Mouse (Mus musculus) neural tube, embryonic 12.5 days (tissue): Measurements from ENCODE around the gene Zhx3. TPM values are rescaled to one million over a fixed set of nuclear protein-coding genes. Genes with fewer than 3 reads are reported as not detected.
A peak's percentile ranks its signal among the peaks of the same experiment; 100 is the strongest.

ENCODE experiments used
- ATAC-seq: fragments of 200-750 bp; cut with Nextera tagmentation; 2 replicates; pipeline ENCODE4 v1.8.0; 2017; ENCODE audit warnings: low read depth, mild to moderate bottlenecking, moderate TSS enrichment, moderate library complexity; ENCODE audit not compliant: low FRiP score
- H3K27ac ChIP-seq: fragments of 300-500 bp; sonication (generic); 2 replicates; pipeline ENCODE4 v1.5.1; 2016
- H3K27me3 ChIP-seq: fragments of 300-500 bp; sonication (generic); replicated peaks from 2 replicates; pipeline ENCODE4 v1.6.1; 2016; ENCODE audit warnings: mild to moderate bottlenecking
- H3K36me3 ChIP-seq: fragments of 300-500 bp; sonication (generic); 2 replicates; pipeline ENCODE4 v1.6.1; 2016; ENCODE audit warnings: mild to moderate bottlenecking
- H3K4me1 ChIP-seq: fragments of 300-500 bp; sonication (generic); 2 replicates; pipeline ENCODE4 v1.6.1; 2016
- H3K4me2 ChIP-seq: fragments of 300-500 bp; sonication (generic); replicated peaks from 2 replicates; pipeline ENCODE4 v1.6.1; 2016; ENCODE audit warnings: mild to moderate bottlenecking
- H3K4me3 ChIP-seq: fragments of 300-500 bp; sonication (generic); 2 replicates; pipeline ENCODE4 v1.5.1; 2016
- H3K9ac ChIP-seq: fragments of 300-500 bp; sonication (generic); 2 replicates; pipeline ENCODE4 v1.6.1; 2016; ENCODE audit warnings: mild to moderate bottlenecking
- H3K9me3 ChIP-seq: fragments of 300-500 bp; sonication (generic); 2 replicates; pipeline ENCODE4 v1.6.1; 2016; ENCODE audit warnings: mild to moderate bottlenecking
- WGBS: fragments of 180-500 bp; shearing (Covaris S2); methylation state at CpG from one replicate; pipeline ENCODE4 v1.1.7; 2016; 5-methylcytosine and 5-hydroxymethylcytosine counted together
- polyA plus RNA-seq: library from polyadenylated mRNA; unstranded; fragments of >200 nt; fragmentation: Nextera tagmentation; extraction: Ambion mirVana; gene quantifications from 2 replicates; pipeline ENCODE4 v1.2.1, GENCODE M21; 2016

The Zhx3 gene
- polyA plus RNA-seq, 1 experiment from 2014 or later, result 16.2 TPM

GRCm38 (mm10) chr2:160741580-160741979 is 131.2 kb downstream of the Zhx3 start:
- Histone ChIP-seq H3K27me3 (no peaks in the 10 kb centered on the region), H3K36me3 (peaks cover 50% of the 10 kb centered on the region), H3K4me2 (no peak overlapping the region), H3K4me1 (peaks cover 24% of the 10 kb centered on the region), H3K27ac (no peak overlapping the region), H3K9ac (no peak overlapping the region), H3K9me3 (no peaks in the 10 kb centered on the region), H3K4me3 (no peak overlapping the region)
- no peak for ATAC-seq
- 78% methylated on average over 3 of the region's 3 CpGs for WGBS

GRCm38 (mm10) chr2:160740521-160741156 is 132.2 kb downstream of the Zhx3 start:
- Histone ChIP-seq H3K4me2 (no peak overlapping the region), H3K9ac (no peak overlapping the region), H3K4me1 (peaks cover 25% of the 10 kb centered on the region), H3K4me3 (no peak overlapping the region), H3K27me3 (no peaks in the 10 kb centered on the region), H3K9me3 (no peaks in the 10 kb centered on the region), H3K27ac (no peak overlapping the region), H3K36me3 (peaks cover 52% of the 10 kb centered on the region)
- no peak for ATAC-seq
- 79% methylated on average over 11 of the region's 11 CpGs for WGBS

DNA sequence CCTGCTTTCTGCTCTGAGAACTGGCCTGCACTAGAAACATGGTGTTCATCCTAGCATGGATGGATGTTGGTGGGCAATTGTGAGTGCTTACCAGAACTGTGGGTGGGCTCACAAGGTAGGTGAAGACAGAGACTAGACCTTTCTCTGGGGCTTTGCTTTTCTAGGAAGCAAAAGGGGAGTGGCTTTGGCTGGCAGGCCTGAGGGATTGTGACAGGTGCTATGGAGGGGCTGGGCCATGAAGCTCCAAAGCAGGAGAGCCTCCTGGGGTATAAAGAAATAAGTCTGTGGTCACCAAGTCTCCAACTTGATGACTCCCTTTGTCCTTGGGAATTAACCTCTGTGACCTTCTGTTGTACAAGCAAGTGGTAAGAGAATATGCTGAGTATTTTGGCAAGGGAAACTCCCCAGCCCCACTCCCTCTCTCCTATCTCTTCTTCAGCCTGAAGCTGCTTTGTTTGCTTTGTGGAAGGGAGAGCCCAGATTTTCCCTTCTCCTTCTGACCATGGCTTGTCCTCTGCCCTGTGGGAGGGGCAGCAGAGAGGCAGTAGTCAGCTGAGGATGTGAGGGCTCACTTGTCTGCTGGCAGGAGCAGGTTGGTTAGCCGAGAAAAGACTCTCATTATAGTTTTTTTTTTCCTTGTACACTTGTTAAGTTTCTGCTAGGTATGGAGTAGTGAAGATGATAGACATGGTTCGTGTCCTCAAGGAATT is 133.0 kb downstream of the Zhx3 start:
- no peak overlapping the region for H3K9ac ChIP-seq
- no peak overlapping the region for H3K4me2 ChIP-seq
- no peaks in the 10 kb centered on the region for H3K27me3 ChIP-seq
- H3K36me3 ChIP-seq, result peaks cover 57% of the 10 kb centered on the region
- no peak overlapping the region for H3K4me3 ChIP-seq
- no peak for ATAC-seq
- WGBS, result 62% methylated on average over 2 of the region's 2 CpGs
- no peak overlapping the region for H3K27ac ChIP-seq
- H3K4me1 ChIP-seq, result peaks cover 33% of the 10 kb centered on the region
- no peaks in the 10 kb centered on the region for H3K9me3 ChIP-seq

- Histone ChIP-seq H3K4me3 (no peak overlapping the region), H3K4me1 (peaks cover 46% of the 10 kb centered on the region), H3K36me3 (peaks cover 63% of the 10 kb centered on the region), H3K4me2 (no peak overlapping the region), H3K27me3 (no peaks in the 10 kb centered on the region), H3K9ac (no peak overlapping the region), H3K27ac (no peak overlapping the region), H3K9me3 (no peaks in the 10 kb centered on the region)
- no peak for ATAC-seq
- WGBS, result 56% methylated on average over 5 of the region's 5 CpGs
These were observed 134.4 kb downstream of the Zhx3 start for GRCm38 (mm10) chr2:160738354-160738753.

GRCm38 (mm10) chr2:160736466-160736865 is 136.3 kb downstream of the Zhx3 start:
- H3K4me1 ChIP-seq, result peaks cover 59% of the 10 kb centered on the region
- H3K9me3 ChIP-seq, result no peaks in the 10 kb centered on the region
- no peak for ATAC-seq
- WGBS, result 95% methylated on average over 3 of the region's 3 CpGs
- no peak overlapping the region for H3K4me3 ChIP-seq
- peaks cover 57% of the 10 kb centered on the region for H3K36me3 ChIP-seq
- H3K4me2 ChIP-seq, result no peak overlapping the region
- H3K27me3 ChIP-seq, result no peaks in the 10 kb centered on the region
- H3K9ac ChIP-seq, result no peak overlapping the region
- H3K27ac ChIP-seq, result no peak overlapping the region

GRCm38 (mm10) chr2:160735706-160736310 is 137.0 kb downstream of the Zhx3 start:
- ATAC-seq, result no peak
- WGBS, result 92% methylated on average over 5 of the region's 5 CpGs
- Histone ChIP-seq H3K27me3 (no peaks in the 10 kb centered on the region), H3K27ac (no peak overlapping the region), H3K4me1 (peaks cover 57% of the 10 kb centered on the region), H3K4me2 (no peak overlapping the region; the same call in 1 of the 2 replicates), H3K4me3 (no peak overlapping the region), H3K9ac (no peak overlapping the region), H3K36me3 (peaks cover 54% of the 10 kb centered on the region), H3K9me3 (no peaks in the 10 kb centered on the region)

GRCm38 (mm10) chr2:160734331-160734730 is 138.5 kb downstream of the Zhx3 start:
- Histone ChIP-seq H3K4me3 (no peak overlapping the region), H3K27ac (no peak overlapping the region), H3K9ac (no peak overlapping the region), H3K36me3 (peaks cover 46% of the 10 kb centered on the region), H3K9me3 (no peaks in the 10 kb centered on the region), H3K4me2 (peak overlapping the region; percentile 93), H3K27me3 (no peaks in the 10 kb centered on the region), H3K4me1 (peaks cover 57% of the 10 kb centered on the region)
- ATAC-seq, result no peak
- WGBS, result 92% methylated on average over 3 of the region's 3 CpGs

GRCm38 (mm10) chr2:160733131-160733531 is 139.7 kb downstream of the Zhx3 start:
- 69% methylated on average over 7 of the region's 7 CpGs for WGBS
- Histone ChIP-seq H3K27ac (no peak overlapping the region), H3K27me3 (no peaks in the 10 kb centered on the region), H3K4me1 (peaks cover 47% of the 10 kb centered on the region), H3K36me3 (peaks cover 36% of the 10 kb centered on the region), H3K9me3 (no peaks in the 10 kb centered on the region), H3K4me2 (peak overlapping the region; percentile 93), H3K9ac (peak overlapping the region; percentile 100), H3K4me3 (peak overlapping the region; percentile 92)
- no peak for ATAC-seq

DNA sequence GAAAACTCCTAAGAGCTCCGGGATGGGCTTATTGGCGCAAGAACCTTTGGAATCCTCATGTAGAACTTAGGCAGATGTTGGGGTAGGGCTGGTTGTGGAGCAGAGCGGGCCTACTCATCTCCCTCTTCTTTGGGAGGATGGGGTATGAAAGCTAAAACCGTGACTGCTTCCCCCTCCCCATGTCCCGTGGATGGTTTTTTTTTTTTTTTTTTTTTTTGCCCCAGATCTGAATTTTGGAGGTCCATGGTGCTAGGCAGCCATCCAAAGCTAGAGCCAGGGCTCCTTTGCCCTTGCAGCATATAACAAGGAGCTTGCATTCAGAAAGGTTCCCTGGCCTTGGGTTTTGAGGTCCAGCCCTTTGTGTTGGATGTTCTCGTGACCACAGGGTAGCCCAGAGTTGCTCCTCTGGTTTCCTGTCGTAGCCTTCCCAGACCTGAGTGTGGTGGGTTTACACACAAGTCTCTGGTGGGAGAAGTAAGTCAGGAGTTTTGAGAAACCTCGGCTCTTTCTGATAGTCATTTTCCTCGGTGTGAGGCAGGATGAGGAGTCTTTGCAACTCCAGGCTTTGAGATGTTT is 140.3 kb downstream of the Zhx3 start:
- Histone ChIP-seq H3K4me2 (peak overlapping the region; percentile 93), H3K9ac (peak overlapping the region; percentile 100), H3K36me3 (peaks cover 32% of the 10 kb centered on the region), H3K4me1 (peaks cover 42% of the 10 kb centered on the region), H3K4me3 (peak overlapping the region; percentile 92), H3K9me3 (no peaks in the 10 kb centered on the region), H3K27ac (no peak overlapping the region), H3K27me3 (no peaks in the 10 kb centered on the region)
- 51% methylated on average over 9 of the region's 9 CpGs for whole genome bisulfite sequencing
- no peak for ATAC-seq

- peak overlapping the region; percentile 93 for H3K4me2 ChIP-seq
- WGBS, result under 1% methylated on average over 32 of the region's 32 CpGs
- H3K36me3 ChIP-seq, result peaks cover 28% of the 10 kb centered on the region
- ATAC-seq, result peak; percentile 18
- H3K4me1 ChIP-seq, result peaks cover 42% of the 10 kb centered on the region
- peak overlapping the region; percentile 97 for H3K27ac ChIP-seq
- peak overlapping the region; percentile 92 for H3K4me3 ChIP-seq
- H3K9ac ChIP-seq, result peak overlapping the region; percentile 100
- no peaks in the 10 kb centered on the region for H3K27me3 ChIP-seq
- no peaks in the 10 kb centered on the region for H3K9me3 ChIP-seq
These were observed 140.9 kb downstream of the Zhx3 start for GRCm38 (mm10) chr2:160731839-160732261.

- peaks cover 42% of the 10 kb centered on the region for H3K4me1 ChIP-seq
- under 1% methylated on average over 98 of the region's 99 CpGs for WGBS
- ATAC-seq, result peak; percentile 96
These were observed 141.5 kb downstream of the Zhx3 start, which contains the start of gene Plcg1 for GRCm38 (mm10) chr2:160731117-160731838. TSS of gene Plcg1 (plus strand) at chr2:160731300.

DNA sequence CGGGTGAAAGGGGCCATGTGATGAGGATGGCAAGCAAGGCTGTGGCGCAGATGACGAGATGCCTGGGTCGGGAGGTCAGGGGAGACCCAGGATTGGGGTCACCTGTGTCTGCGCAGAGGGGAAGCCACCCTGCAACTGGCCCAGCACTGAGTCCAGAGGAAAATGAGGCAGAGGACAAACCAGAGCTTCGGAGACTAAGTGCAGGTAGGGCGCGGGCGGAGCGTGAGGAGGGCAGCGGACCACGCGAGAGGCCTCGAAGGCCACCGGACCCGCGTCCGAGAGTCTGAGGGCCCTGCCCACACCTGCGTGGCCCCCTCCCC is 142.0 kb downstream of the Zhx3 start:
- no peak; the same call in none of the 2 replicates for ATAC-seq
- no peaks in the 10 kb centered on the region for H3K9me3 ChIP-seq
- WGBS, result 7% methylated on average over 19 of the region's 19 CpGs
- peaks cover 42% of the 10 kb centered on the region for H3K4me1 ChIP-seq
- H3K27ac ChIP-seq, result no peak overlapping the region
- H3K4me3 ChIP-seq, result peak overlapping the region; percentile 92
- peak overlapping the region; percentile 93 for H3K4me2 ChIP-seq
- peak overlapping the region; percentile 100 for H3K9ac ChIP-seq
- no peaks in the 10 kb centered on the region for H3K27me3 ChIP-seq
- H3K36me3 ChIP-seq, result peaks cover 17% of the 10 kb centered on the region

More at GRCm38 (mm10) chr2:160731117-160731838, 141.5 kb downstream of the Zhx3 start, which contains the start of gene Plcg1:
- Histone ChIP-seq H3K36me3 (peaks cover 22% of the 10 kb centered on the region), H3K9me3 (no peaks in the 10 kb centered on the region), H3K27ac (peak within 1 kb of the TSS; percentile 97), H3K9ac (peak within 1 kb of the TSS; percentile 100), H3K4me2 (peak within 1 kb of the TSS; percentile 93), H3K4me3 (peak within 1 kb of the TSS; percentile 92), H3K27me3 (no peaks in the 10 kb centered on the region)
